Mouse (Mus musculus): ENCODE measurements around the gene Gm11992. TPM values are rescaled to one million over a fixed set of nuclear protein-coding genes. Genes with fewer than 3 reads are reported as not detected.

The Gm11992 gene
- polyA plus RNA-seq (2017; shearing (Covaris generic)) = not detected

DNA sequence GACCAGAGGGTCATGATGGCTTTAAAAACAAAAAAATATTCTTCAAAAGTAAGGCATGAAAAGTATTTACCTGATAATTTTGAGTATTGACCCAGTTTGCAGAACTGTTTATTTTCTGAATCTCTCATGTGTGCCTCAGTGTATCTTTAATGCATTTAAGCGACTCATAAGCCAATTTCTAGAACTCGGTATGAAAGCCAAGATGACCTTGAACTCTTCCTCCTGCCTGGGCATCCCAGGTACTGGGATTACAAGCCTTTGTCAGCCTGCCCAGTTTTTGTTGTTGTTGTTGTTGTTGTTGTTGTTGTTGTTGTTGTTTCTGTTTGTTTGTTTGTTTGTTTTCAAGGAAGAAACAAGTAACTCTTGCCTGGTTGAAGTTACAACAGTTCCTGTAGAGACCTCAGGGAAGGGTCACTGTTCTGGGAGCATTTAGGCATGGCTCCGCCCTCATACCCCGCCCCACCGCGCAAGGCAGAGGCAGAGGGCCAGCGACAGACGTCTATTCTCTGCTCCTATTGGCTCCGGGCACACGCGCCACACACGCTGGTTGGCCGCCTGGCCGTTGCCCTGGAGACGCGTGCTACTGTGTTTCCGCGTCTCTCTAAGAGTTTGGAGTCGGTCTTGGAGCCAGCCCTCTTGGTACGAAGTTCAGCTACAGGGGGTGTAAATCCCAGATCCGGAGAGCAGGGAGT lies at the start of gene Gm11992:
Gm11992 (plus strand) TSS at position 584 of the 692 bp plus-strand sequence.

DNA sequence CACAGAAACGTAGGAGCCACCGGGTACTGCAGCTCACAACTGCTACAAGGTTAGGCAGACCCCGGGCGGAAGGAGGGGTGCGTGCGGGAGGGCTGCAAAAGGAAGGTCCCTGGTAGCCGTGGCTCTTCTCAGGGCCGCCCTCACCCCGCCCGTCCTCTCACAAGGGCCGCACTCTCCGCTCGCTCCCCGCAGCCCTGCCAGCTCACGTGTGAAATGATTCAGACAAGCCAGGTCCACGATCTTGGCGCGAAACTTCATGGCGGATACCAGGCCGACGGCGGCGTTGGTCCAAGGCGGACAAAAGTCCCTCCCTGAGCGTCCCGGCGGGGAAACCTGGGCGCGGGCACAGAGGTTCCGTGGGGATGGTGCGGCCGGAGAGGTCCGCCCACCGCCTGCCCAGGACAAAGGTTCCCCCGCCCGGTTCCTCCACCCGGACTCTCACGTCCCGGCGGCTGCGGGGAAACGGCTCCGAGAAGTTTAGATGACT lies 37.5 kb upstream of the Gm11992 start, which contains the start of gene Hus1:
Hus1 (minus strand) TSS at position 339 of the 487 bp plus-strand sequence.

DNA sequence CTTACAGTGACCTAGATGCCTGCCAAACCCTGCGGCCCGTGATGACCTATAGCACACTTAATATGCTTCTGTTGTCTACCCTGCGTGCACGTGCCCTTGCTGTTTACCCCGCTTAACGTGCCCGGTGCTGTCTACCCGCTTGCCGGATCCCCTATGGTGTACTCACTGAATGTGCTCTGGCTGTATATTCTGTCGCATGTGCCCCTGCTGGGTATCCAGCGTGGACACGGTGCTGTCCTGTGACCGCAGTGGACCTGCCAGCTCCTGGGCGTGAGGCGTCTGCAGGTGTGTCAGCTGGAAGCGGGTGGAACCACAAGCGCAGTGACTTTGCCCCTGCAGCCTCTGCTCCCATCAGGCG lies 288 bp downstream of the Gm11992 start, which contains the start of gene Sun3:
Sun3 (minus strand) TSS at position 289 of the 358 bp plus-strand sequence.

GRCm38 (mm10) chr11:9118050-9118420 lies 69.6 kb downstream of the Gm11992 start, which contains the start of gene Upp1:
Gene Upp1 (plus strand): TSS chr11:9118103.

Other genes starting within 250 kb of the Gm11992 start
- gene Pkd1l1, start 75.3 kb upstream of the Gm11992 start, polyA plus RNA-seq (2017; shearing (Covaris generic)) = not detected
- 4.9 TPM for gene Hus1, start 37.4 kb upstream of the Gm11992 start, polyA plus RNA-seq (2017; shearing (Covaris generic))
- not detected for gene Sun3, start 397 bp downstream of the Gm11992 start, polyA plus RNA-seq (2017; shearing (Covaris generic))
- gene Upp1, start 69.5 kb downstream of the Gm11992 start, polyA plus RNA-seq (2017; shearing (Covaris generic)) = not detected
- gene Abca13, start 143.3 kb downstream of the Gm11992 start, polyA plus RNA-seq (2017; shearing (Covaris generic)) = 0.04 TPM

Measured in naive thymus-derived CD4-positive, alpha-beta T cell, adult 5 months (primary cell).